Mouse (Mus musculus) left cerebral cortex, adult 9 months (tissue): ENCODE data around the gene Xrra1.
"Not testable (repeated sequence)": the region's sequence is repeated elsewhere in the genome, so short reads cannot be mapped to it uniquely, and the experiment has no call there.

Experiments used
- DNase-seq, 2 experiments: peaks; one replicate each; pipeline ENCODE4 v3.0.0; 2022; ENCODE audit warnings: low spot score in 2 of 2

Xrra1 gene

DNA sequence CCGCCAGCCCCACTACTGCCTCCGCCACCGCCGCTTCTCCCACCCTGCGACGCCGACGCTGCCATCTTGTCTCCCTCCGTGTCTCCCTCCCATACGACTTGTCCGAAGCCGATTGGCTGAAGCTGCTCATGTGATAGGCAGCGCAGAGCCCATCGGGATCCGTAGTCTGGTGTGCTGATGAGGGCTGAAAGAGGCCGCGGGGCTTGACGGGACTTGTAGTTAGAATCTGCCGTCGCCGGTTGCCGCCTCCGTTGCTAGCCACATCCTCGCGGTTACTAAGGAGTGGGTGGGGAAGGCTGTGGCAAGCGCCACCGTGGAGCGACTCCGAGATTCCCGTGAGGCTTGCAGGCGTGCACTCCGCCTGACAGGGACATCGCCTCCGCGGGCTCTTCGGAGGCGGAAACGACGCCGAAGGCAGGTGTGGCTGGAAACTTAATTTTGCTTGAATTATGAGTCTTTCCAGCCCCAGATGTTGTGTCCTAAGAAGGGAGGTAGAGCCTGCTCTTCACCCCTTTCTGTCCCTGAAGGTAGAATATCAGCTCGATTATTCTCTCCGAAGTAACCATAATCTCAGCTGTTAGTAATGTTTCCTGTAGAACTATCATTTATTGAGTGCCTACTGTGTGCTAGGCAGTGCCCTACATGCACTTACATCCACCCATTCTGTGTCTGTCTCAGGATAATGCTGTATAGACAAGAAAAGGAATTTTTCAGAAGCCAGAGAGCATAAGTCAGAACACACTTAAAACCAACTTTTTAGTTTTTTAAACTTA lies at the start of gene Xrra1:
Gene Xrra1 (plus strand): TSS at position 304 of the 773 bp plus-strand sequence.
- peak; percentile 98 to 99 for DNase-seq

DNA sequence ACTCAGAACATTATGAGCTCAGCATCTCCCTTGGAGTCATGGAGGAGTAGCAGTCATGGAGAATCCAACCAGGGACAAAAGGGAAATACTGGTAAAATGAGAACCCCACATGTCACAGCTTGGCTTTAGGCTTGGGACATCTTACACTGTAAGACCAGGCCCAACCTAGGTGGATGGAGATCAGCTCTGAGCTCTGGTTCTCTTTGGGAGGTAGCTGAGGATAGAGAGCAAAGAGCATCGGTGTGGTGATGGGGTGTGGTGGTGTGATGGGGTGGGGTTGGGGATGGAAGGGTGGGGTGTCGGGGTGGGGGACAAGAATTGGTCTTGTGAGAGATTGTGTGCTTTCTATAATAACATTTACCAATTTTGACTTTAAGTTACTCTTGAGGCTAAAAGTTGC lies 48.1 kb upstream of the Xrra1 start:
- no peak for DNase-seq

DNA sequence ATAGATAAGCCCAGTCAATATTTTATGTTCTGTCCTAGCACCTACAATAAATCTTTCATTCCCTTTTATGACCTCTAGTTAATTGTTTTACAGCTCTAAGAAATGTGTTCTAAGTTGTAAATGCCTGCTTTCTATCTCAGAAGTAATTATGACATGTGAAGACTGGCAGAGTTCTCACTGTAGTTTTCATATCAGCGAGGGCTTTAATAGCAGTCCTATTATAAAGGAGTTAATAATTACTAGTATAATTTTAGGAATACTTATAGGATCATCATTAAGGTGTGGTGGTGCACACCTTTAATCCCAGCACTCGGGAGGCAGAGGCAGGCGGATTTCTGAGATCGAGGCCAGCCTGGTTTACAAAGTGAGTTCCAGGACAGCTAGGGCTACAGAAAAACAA lies 47.3 kb upstream of the Xrra1 start:
- DNase-seq = no peak

DNA sequence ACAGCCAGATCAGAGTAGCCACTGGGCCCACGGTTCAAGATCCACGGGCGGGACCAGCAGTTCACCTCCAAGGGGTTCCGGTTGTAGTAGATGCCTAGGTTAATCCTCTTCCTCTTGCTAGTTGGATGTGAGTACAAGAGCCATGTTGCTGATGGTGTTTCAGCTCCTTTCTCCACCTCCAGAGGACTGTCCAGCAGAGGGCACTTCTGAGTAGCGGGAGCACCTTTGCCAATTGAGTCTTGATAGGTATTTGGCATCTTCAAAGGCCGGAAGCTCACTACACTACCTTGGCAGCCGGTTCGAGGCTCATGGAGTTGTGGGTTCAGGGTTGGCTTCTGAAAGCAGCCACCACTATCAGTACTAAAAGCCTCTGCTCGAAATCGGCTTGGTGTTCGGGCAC lies 45.5 kb upstream of the Xrra1 start:
- peak in 1 of 2 experiments; percentile 28 for DNase-seq

DNA sequence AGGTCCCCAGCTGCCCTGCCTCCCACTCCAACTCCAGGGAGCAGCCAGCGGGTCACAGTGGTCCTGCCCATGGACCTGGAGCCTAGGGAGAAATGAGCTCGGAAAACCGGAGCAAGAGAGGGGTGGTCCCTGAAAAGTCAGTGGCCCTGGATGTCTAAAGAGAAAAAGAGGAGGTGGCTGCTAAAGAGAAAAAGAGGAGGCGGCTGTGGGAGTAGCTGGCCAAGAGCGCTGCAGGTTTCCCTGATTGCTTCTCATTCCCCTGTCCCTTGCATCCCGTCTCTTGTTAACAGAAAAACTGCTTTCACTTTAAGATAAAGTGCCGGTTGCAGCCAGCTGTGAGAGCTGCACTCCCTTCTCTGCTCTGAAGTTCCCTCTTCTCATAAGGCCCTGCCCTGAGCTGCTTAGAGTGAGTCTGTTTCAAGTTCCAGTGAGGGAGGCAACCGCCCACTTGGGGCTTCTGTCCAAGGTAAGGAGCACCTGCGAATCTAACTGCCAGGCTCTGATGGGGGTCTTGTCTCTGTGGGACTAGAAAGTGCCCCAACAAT lies 40.7 kb upstream of the Xrra1 start:
- DNase-seq = not testable (repeated sequence)

- DNase-seq = no peak
Measured at GRCm38 (mm10) chr7:99821953-99822352, 37.0 kb upstream of the Xrra1 start.

- no peak for DNase-seq
Measured at GRCm38 (mm10) chr7:99822426-99822825, 36.5 kb upstream of the Xrra1 start.

- DNase-seq = no peak
Measured at GRCm38 (mm10) chr7:99823045-99823663, 35.8 kb upstream of the Xrra1 start.

GRCm38 (mm10) chr7:99824649-99825483 lies 34.0 kb upstream of the Xrra1 start:
- DNase-seq = no peak

DNA sequence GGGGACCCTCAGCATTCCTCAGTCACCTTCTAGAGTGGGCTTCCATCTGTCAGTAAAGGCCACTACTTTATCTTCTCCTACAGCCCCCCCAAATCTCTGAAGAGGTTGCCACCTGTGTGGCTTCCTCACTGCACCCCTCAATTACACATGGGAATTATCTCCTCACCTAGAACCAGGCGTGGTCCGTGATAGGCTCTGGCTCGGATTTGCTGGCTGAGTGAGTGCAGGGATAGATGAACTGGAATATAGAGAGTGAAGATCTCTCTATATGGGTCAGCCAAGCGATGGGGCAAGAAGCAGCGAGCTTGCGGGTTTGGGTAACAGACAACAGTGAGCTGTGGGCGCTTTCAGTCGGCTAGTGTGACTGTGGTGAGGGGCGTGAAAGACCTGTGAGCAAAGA lies 33.4 kb upstream of the Xrra1 start:
- no peak for DNase-seq

DNA sequence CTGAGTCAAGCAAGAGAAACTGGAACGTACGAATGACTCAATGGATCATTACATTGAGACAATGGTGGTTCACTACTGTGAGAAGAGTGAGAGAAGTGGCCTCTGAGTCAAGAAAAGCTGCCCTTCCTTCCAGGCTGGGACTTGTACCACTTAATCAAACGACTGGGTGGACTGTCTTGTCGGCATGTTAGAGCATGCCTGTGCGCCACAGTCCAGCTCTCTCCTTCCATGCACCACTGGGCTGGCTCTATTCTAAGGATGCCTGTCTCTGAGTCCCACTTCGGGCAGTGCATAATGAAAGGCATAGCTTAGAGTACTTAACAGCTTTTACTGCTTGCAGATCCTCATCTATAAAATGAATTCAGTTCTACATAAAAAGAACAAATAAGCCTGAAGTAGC lies 32.8 kb upstream of the Xrra1 start:
- no peak for DNase-seq

GRCm38 (mm10) chr7:99828083-99828570 lies 30.8 kb upstream of the Xrra1 start, which contains the start of gene Neu3:
Gene Neu3, minus strand, starts transcription at chr7:99828417.
- peak; percentile 71 to 90 for DNase-seq

DNA sequence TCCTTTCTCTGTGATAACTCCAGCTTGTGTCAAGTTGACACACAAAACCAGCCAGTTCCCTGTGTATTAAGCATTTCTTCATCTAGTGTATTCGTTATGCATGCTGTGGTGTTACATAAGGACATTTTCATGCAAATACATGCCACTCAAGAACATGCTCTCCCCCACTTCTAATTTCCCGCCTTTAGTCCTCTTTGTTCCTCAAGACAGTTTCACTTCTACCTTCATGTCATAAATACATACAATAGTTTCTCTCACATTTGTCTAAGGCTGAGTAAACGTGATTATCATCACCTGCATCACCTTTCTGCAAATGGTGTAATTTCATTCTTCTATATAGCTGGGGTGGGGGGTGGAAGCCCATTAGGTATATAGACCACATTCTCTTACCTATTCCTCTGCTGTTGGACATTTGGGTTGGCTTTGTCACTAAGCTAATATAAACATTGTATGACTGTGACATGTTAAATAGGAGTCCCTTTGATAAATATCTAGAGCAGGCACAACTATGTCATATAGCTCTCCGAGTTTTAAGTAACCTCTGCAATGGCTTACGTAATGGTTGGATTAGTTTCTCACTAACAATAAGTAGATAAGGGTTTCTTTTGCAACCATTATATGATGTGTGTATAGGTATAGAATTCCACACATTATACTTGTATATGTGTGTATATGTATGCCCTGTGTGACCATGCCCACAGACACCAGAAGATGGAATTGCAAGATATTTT lies 25.6 kb upstream of the Xrra1 start:
- no peak for DNase-seq

- no peak for DNase-seq
Measured at GRCm38 (mm10) chr7:99833846-99834222, 25.1 kb upstream of the Xrra1 start.

GRCm38 (mm10) chr7:99834314-99834853 lies 24.5 kb upstream of the Xrra1 start:
- no peak for DNase-seq

- no peak for DNase-seq
Measured at GRCm38 (mm10) chr7:99836781-99837180, 22.1 kb upstream of the Xrra1 start.

GRCm38 (mm10) chr7:99837358-99838071 lies 21.4 kb upstream of the Xrra1 start:
- DNase-seq = no peak

DNA sequence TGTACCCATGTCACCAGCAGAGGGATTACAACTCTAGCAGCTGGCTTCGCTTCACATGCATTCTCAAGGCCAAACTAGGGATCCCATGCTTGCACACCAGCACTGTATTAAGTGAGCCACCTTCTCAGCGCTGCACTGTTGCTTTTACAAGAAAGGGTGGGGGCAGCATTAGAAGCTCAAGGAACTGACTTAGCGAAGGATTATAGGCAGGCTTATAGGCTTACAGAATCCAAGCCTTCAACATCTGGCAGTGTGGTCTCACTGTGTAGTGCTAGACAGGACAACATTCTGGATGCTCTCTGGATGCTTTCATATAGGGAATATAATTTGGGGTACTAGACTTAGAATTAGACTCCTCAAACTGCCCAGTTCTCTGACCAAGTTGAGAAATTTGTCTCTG lies 20.7 kb upstream of the Xrra1 start:
- no peak for DNase-seq

- no peak for DNase-seq
Measured at GRCm38 (mm10) chr7:99845533-99846236, 13.2 kb upstream of the Xrra1 start.

- DNase-seq = no peak
Measured at GRCm38 (mm10) chr7:99850534-99850933, 8.4 kb upstream of the Xrra1 start.
